Mouse (Mus musculus) megakaryocyte, embryonic 14.5 days (primary cell): ENCODE measurements around the gene Crot.
"Not testable (repeated sequence)": the region's sequence is repeated elsewhere in the genome, so short reads cannot be mapped to it uniquely, and the experiment has no call there.

ENCODE experiments used
- FLI1 ChIP-seq: IDR thresholded peaks from 2 replicates; pipeline ENCODE4 v1.6.1; 2012; ENCODE audit warnings: low read length, inconsistent platforms, mixed read lengths
- GATA1 ChIP-seq: IDR thresholded peaks from 3 replicates; pipeline ENCODE4 v1.6.1; 2012; ENCODE audit warnings: mixed read lengths, low read length, inconsistent platforms, borderline replicate concordance

DNA sequence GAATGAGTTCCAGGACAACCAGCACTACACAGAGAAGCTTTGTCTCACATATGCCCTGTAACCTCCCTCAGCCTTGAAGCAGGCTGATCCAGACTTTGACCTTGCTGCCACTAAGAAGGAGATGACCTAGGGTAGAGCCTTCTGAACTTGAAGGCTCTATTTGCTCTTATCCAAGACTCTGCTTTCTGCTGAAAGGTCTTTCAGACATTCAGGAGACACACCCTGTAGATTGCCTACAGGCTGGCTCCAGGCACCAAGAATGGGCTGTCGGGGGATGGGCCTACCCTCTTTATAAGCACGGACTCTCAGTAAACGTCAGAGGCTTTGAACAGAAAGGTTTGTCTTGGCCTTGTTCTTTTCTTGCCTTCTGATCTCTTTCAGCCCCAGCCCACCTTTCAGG lies 9.5 kb upstream of the Crot start:
- TF ChIP-seq GATA1, FLI1: not testable (repeated sequence)
